Mouse (Mus musculus): ENCODE measurements around the gene Psmb10. TPM values are rescaled to one million over a fixed set of nuclear protein-coding genes. Genes with fewer than 3 reads are reported as not detected.

The Psmb10 gene
- polyA plus RNA-seq, 1 experiment, result 137 TPM

DNA sequence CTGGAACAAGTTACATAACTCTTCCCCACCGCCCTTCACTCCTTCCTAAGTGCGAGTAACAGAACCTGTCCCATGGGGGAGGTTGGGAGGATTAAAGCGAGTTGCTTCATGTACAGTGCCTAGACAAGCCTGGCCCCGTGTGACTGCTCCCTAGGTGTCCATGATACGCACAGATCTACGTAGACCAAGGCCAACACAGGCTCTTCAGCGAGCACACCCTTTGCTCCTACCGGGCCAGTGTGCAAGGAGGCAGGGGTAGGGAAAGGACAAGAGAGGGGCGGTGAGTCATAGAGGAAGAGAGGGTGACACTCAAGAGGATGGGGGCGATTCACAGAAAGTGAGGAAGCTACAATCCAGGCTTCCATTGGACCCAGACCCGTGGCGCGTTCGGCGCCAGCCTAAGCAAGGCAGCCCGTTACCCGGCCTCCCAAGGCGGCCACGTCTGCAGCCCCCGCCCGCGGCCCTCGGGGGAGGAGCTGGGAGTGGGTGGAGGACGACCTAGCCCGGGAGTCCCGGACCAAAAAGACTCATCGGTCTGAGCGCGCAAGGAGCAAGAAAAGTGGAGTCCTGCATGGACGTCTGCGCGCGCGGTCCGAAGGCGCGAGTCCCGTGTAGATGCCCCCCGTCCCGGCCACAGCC lies 27.1 kb upstream of the Psmb10 start:
- Histone ChIP-seq H3K27ac (ENCODE audit: insufficient read depth, low read length) (0 out of 2 replicates have a peak overlapping the region, but pooled peaks have one; percentile 2), H3K4me1 (ENCODE audit: control insufficient read depth, insufficient read depth, low read length) (no peaks in the 10 kb centered on the region; the same call in 1 of the 2 replicates), H3K4me3 (ENCODE audit: insufficient read depth, low read length) (peak overlapping the region; percentile 57)
- TF ChIP-seq POLR2A (IDR thresholded peaks at IDR 0.05; ENCODE audit: extremely low read depth, insufficient read depth, low read length) (no peak), CTCF (IDR thresholded peaks at IDR 0.05; ENCODE audit: extremely low read depth, insufficient read depth, low read length) (no peak)

DNA sequence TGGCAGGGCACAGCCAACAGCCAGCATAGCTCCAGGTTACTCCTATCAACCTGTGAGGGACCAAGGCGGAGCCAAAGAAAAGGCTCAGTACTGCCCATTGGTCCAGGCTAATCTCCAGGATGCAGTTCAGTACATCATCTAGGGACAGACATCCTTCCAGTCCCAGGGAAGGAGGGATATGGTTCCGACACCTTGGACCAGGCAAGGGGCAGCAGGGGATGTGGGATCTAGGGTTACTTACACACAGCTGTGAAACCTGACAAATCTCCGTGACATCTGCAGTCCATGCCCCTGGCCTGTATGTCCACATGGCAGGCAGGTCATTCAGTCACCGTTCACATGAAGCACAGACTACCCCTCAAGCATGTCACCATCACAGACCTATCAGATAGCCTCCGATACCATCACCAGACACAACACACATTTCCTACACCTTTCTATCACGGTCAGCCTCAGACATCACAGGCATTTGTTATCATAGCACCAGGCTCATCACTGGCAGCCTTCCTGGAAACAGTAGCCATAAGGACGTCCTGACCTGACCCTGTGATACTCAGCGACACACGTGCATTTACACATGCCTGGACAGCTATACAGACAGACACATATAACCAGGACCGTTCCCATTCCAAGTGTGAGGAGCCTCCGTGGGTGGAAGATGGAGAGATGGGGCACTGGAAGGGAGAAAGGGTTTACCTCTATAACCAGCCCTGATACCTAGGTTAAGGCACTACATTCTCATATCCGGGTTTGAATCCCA lies 26.4 kb upstream of the Psmb10 start:
- Histone ChIP-seq H3K4me3 (ENCODE audit: insufficient read depth, low read length) (peak overlapping the region; percentile 57; the same call in 1 of the 2 replicates), H3K4me1 (ENCODE audit: control insufficient read depth, insufficient read depth, low read length) (no peaks in the 10 kb centered on the region; the same call in 1 of the 2 replicates), H3K27ac (ENCODE audit: insufficient read depth, low read length) (no peak overlapping the region)
- TF ChIP-seq CTCF (IDR thresholded peaks at IDR 0.05; ENCODE audit: extremely low read depth, insufficient read depth, low read length) (no peak), POLR2A (IDR thresholded peaks at IDR 0.05; ENCODE audit: extremely low read depth, insufficient read depth, low read length) (no peak)

DNA sequence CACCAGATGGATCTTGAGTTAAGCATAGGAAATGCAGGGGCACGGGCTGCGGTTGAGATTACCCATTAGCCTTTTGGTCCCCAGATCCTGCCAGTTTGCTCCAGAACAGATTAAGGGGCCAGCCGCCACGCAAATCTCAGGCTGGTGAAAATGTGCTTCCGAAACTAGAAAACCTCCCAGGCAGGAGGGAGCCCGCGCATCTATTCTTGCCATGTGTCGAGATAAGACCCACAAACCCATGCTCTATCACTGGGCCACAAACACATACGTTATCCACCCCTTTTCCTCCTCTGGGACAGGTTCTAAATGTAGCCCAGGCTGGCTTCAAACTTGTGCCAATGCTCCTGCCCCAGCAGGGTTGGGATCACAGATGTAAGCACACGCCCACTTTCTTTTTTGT lies 23.3 kb upstream of the Psmb10 start:
- H3K4me3 ChIP-seq (ENCODE audit: insufficient read depth, low read length), result no peak overlapping the region
- no peak overlapping the region for H3K27ac ChIP-seq (ENCODE audit: insufficient read depth, low read length)
- TF ChIP-seq POLR2A (IDR thresholded peaks at IDR 0.05; ENCODE audit: extremely low read depth, insufficient read depth, low read length) (no peak), CTCF (IDR thresholded peaks at IDR 0.05; ENCODE audit: extremely low read depth, insufficient read depth, low read length) (no peak)
- no peaks in the 10 kb centered on the region; the same call in 1 of the 2 replicates for H3K4me1 ChIP-seq (ENCODE audit: control insufficient read depth, insufficient read depth, low read length)

DNA sequence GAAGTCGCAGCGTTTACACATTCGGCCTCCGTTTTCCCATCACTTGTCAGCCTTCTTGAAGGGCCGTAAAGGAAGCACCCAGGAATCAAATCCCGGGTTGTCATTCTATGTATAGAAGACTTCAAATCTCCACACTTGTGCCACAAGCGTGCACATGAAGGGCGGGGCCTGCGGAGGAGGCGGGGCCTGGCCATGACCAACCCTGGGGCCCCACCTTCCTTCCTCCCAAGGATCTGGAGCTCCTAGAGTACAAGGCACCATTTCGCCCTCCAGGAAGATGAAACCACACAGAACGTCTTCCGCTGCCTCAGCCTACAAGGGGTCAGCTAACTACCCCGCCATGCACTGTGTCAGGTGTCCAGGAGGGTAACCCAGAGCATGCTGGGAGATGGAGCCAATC lies 22.9 kb upstream of the Psmb10 start:
- no peak overlapping the region for H3K27ac ChIP-seq (ENCODE audit: insufficient read depth, low read length)
- no peak overlapping the region for H3K4me3 ChIP-seq (ENCODE audit: insufficient read depth, low read length)
- H3K4me1 ChIP-seq (ENCODE audit: control insufficient read depth, insufficient read depth, low read length), result no peaks in the 10 kb centered on the region; the same call in 1 of the 2 replicates
- TF ChIP-seq CTCF (IDR thresholded peaks at IDR 0.05; ENCODE audit: extremely low read depth, insufficient read depth, low read length) (no peak), POLR2A (IDR thresholded peaks at IDR 0.05; ENCODE audit: extremely low read depth, insufficient read depth, low read length) (no peak)

DNA sequence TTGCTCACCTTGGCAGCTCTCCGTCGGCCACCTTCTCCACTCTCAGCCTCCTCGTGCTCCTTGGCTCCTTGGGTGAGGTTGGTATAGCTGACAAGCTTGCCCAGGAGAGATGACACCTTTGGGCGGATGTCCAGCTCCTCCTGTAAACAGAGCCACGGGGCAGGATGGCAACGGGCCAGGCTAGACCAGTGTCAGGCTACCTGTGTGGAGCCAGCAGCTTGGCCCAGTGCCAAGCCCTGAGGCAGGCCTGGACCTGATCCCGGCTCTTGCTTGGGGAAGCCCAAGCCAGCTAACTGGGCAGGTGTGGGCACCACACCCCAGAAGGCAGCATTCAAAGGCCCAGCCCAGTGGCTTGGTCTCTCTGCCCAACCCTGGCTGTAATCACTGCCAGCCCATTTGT lies 21.1 kb upstream of the Psmb10 start:
- no peak for TF ChIP-seq POLR2A (IDR thresholded peaks at IDR 0.05; ENCODE audit: extremely low read depth, insufficient read depth, low read length)
- no peak for TF ChIP-seq CTCF (IDR thresholded peaks at IDR 0.05; ENCODE audit: extremely low read depth, insufficient read depth, low read length)
- Histone ChIP-seq H3K27ac (ENCODE audit: insufficient read depth, low read length) (no peak overlapping the region), H3K4me3 (ENCODE audit: insufficient read depth, low read length) (no peak overlapping the region), H3K4me1 (ENCODE audit: control insufficient read depth, insufficient read depth, low read length) (no peaks in the 10 kb centered on the region)

DNA sequence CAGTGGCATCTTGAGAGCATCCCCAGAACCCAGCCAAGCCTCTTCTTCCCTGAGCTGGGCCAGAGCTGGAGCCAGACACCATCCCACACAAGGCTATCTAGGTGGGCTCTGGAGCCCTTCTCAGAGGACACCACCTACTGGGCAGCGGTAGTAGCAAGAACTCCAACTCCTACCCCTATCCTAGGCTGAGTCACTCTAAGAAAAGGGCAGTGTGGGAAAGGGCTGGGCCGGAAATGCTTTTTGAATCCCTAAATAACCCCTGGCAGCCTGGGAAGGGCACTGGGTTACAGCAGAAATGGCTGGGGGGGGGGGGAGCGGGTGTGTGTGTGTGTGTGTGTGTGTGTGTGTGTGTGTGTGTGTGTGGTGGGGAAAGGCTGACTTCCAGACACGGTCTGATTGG lies 19.6 kb upstream of the Psmb10 start:
- Histone ChIP-seq H3K4me1 (ENCODE audit: control insufficient read depth, insufficient read depth, low read length) (no peaks in the 10 kb centered on the region), H3K27ac (ENCODE audit: insufficient read depth, low read length) (no peak overlapping the region), H3K4me3 (ENCODE audit: insufficient read depth, low read length) (no peak overlapping the region)
- TF ChIP-seq CTCF (IDR thresholded peaks at IDR 0.05; ENCODE audit: extremely low read depth, insufficient read depth, low read length), result no peak
- TF ChIP-seq POLR2A (IDR thresholded peaks at IDR 0.05; ENCODE audit: extremely low read depth, insufficient read depth, low read length), result no peak

DNA sequence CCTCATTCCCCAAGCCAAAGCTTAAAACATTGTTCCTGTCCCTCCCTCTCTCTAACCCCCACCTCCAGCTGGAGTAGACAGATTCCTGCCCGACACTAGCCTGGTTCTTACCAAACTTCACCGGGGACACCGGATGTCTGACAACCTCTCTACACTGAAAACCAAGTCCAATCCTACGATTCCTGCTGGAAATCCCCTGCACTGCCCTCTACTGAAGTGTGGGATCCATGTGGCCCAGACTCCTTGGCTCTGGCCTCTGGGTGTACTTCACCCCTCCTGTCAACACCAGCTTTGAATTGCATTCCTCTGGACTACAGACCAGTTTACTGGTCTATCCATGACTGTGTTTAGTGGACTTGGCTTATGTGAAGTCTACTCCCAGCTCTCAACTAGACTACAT lies 18.3 kb upstream of the Psmb10 start:
- Histone ChIP-seq H3K4me1 (ENCODE audit: control insufficient read depth, insufficient read depth, low read length) (no peaks in the 10 kb centered on the region), H3K4me3 (ENCODE audit: insufficient read depth, low read length) (no peak overlapping the region), H3K27ac (ENCODE audit: insufficient read depth, low read length) (no peak overlapping the region)
- no peak for TF ChIP-seq POLR2A (IDR thresholded peaks at IDR 0.05; ENCODE audit: extremely low read depth, insufficient read depth, low read length)
- no peak for TF ChIP-seq CTCF (IDR thresholded peaks at IDR 0.05; ENCODE audit: extremely low read depth, insufficient read depth, low read length)

DNA sequence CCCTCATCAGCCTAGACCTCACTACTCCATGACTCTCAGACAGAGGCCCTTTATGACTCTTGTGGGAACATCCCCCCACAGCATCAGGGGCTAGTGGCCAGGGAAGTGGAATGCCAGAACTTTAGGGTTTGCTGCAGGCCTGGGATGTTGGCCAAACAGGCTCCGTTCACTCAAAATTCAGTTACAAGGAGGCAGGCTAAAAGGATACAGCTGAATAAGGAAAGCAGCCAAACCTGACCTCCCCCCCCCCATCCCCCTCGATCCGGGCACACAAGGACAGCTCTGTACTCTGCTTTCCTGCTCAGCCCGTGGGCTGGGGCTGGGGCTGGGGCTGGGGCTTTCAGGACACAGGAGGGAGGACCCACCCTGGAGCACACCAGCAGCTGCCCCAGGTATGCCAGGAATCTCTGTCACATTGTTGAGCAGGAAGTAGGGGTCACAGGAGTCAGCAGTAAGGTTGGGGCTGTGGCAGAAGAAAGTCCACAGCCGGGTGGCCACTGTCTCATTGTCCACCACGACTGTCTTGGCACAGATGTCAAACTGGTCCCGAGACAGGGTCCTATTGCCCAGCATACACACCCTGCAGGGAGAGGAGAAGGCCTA lies 12.9 kb upstream of the Psmb10 start:
- Histone ChIP-seq H3K4me1 (ENCODE audit: control insufficient read depth, insufficient read depth, low read length) (peaks cover 2% of the 10 kb centered on the region; the same call in 1 of the 2 replicates), H3K27ac (ENCODE audit: insufficient read depth, low read length) (peak overlapping the region; percentile 18; the same call in 1 of the 2 replicates)
- no peak for TF ChIP-seq POLR2A (IDR thresholded peaks at IDR 0.05; ENCODE audit: extremely low read depth, insufficient read depth, low read length)
- no peak for TF ChIP-seq CTCF (IDR thresholded peaks at IDR 0.05; ENCODE audit: extremely low read depth, insufficient read depth, low read length)

DNA sequence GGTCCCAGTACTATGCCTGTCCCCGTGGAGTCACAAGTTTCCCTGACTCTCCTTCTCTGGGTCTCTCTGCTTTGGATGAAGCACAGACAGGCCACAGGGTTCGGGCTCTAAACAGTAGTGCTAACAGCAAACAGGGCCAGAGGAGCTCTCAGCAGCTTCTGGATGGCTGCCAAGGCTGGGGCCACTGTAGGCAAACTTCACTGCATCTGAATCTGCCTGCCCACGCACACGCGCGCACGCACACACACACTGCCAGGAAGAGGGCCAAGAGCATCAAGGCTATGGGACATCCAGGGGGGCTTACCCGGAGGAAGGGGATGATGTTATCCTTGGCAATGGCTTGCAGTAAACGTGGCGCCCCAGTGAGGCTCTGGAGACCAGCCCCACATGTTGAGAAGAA lies 11.1 kb upstream of the Psmb10 start:
- peaks cover 2% of the 10 kb centered on the region; the same call in 1 of the 2 replicates for H3K4me1 ChIP-seq (ENCODE audit: control insufficient read depth, insufficient read depth, low read length)
- no peak overlapping the region for H3K27ac ChIP-seq (ENCODE audit: insufficient read depth, low read length)
- TF ChIP-seq POLR2A (IDR thresholded peaks at IDR 0.05; ENCODE audit: extremely low read depth, insufficient read depth, low read length) (no peak), CTCF (IDR thresholded peaks at IDR 0.05; ENCODE audit: extremely low read depth, insufficient read depth, low read length) (no peak)
- no peak overlapping the region for H3K4me3 ChIP-seq (ENCODE audit: insufficient read depth, low read length)

More for the DNA sequence above, 12.9 kb upstream of the Psmb10 start:
- no peak overlapping the region for H3K4me3 ChIP-seq (ENCODE audit: insufficient read depth, low read length)

All from cortical plate, adult 2 months (tissue).